Mouse (Mus musculus) cerebellum, adult 9-10 months (tissue): Measurements from ENCODE around the gene Afmid.
A peak's percentile ranks its signal among the peaks of the same experiment; 100 is the strongest.
"Not testable (repeated sequence)": the region's sequence is repeated elsewhere in the genome, so short reads cannot be mapped to it uniquely, and the experiment has no call there.

Experiments used
- DNase-seq: peaks from one replicate; pipeline ENCODE4 v3.0.0; 2022

Gene Afmid

DNA sequence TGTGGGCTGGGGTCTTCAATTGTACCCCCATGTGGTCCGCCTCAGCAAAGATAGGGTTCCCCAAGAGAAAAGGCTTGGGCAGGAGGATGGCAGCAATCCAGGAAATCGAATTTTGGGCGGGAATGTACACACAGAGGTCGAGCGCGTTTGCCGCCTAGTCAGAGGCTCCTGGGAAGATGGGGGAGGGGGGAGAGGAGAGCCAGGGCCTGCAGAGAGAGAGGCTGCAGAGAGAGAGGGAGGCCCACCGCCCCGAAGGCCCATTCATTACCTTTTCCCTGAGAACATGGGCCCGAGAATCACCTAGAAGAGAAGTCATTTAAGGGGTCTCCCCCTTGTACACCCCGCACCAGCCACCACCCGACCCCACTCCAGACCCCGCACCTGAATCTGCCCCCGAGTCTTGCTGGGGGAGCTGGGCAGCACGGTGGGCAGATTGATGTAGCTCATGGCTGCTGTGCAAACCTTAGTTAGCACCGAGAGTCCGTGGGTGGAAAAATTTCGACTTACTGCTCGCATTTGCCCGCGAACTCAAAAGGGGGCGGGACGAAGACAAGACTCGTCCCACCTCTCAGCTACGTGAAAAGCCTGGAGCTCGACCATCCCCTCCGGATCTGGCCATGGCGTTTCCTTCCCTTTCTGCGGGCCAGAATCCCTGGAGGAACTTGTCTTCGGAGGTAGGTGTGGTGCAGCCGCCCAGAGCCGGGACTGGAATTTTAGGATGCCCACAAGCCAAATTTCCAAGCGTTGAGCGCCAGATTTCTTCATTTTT lies at the start of gene Afmid, which contains the start of gene Tk1:
Gene Afmid, plus strand, starts transcription at position 592 of the 769 bp plus-strand sequence.
Gene Tk1, minus strand, starts transcription at position 760 of the 769 bp plus-strand sequence.
- no peak for DNase-seq

GRCm38 (mm10) chr11:117776085-117776792 lies 49.5 kb upstream of the Afmid start:
- no peak for DNase-seq

- DNase-seq = no peak
Observed at GRCm38 (mm10) chr11:117777111-117777510, 48.6 kb upstream of the Afmid start.

- DNase-seq = no peak
Observed at GRCm38 (mm10) chr11:117778031-117778430, 47.7 kb upstream of the Afmid start.

- no peak for DNase-seq
Observed at GRCm38 (mm10) chr11:117778851-117779433, 46.8 kb upstream of the Afmid start.

DNA sequence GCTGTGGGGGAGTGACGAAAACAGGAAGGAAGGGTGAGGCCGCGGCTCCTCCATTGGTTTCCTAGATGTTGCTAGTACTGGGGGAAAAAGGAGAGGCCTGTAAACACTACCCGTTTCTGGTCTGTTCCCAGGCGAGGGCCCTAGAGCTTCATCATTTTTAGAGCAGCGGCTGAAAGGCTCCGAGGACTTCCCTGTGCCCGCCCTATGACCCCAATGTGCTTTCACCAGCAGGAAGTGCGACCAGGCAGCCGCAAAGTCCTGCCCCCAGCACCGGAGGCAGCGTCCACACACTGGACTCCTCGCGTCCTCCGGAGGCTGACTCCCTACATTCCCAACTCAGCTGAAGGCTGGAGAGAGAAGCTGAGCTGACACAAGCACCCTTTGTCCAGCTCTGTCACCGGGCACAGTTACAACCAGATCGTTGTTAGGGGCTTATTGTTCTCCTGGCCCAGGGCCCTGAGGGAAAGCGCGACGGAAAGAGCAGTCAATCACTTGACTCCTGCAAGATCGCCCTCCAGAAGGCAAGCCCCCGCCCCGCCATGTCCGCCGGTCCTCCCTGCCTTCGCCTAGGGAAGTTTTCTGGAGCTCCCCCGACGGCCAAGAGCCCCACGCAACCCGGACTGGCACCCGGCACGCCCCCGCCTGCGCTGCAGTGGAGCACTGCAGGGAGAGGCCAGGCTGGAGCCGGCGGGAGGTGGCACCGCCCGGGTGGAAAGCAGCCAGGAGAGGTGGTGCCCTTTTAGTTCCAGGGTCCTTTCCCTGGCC lies 46.1 kb upstream of the Afmid start:
- DNase-seq = no peak

- DNase-seq = no peak
Observed at GRCm38 (mm10) chr11:117780199-117780515, 45.6 kb upstream of the Afmid start.

DNA sequence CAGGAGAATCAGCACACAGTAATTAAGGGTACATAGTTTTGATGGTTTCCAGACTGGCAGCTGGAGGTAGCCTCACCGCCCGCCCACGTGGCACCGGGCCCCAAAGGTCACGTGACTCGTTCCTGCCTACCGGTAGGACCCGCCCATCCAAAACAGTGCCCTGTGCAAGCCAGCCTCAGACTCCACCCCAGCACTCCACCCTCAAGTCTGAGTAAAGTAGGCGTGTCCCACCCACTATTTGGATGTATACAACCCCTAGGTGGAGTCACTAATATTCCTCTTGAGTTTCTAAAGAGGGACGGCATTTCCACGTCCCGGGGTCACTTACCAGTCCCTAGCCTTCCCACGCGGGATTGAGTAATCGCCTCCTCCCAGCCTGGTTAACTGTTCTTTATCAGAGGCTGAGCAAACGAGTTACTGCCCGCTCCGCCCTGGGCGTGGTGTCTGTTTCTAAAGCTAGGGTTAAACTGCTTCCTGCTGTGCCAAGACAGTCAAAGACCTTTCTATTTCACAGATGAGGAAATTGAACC lies 45.1 kb upstream of the Afmid start:
- DNase-seq = no peak

DNA sequence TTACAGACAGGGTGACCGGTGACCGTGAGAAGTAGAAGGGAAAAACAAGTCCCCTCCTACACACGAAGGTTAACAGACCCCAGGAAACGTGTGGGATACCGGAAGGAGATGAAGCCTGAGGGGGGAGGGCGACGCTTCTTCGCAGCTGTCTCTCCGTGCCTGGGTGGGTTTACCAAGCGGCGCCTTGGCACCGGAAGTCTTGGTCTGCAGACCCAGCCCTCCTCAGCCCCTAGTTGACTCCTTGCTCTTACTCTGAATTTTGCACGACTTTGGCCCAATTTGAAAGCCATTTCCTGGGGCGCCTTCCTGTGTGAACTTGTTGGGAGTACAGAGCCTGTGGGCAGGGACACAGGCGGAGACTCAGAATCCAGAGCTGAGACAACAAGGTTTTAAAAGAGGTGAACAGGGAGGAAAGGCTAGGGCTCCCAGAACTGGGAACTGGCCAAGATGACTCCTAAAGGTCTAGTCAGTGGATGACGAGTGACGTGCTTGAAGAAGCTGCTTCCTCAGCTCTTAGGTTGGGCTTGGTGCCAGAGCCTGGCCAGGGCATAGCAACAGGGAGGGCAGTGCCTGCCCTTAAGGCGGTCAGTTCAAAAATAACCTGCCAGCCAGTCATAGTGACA lies 44.4 kb upstream of the Afmid start:
- DNase-seq = no peak

DNA sequence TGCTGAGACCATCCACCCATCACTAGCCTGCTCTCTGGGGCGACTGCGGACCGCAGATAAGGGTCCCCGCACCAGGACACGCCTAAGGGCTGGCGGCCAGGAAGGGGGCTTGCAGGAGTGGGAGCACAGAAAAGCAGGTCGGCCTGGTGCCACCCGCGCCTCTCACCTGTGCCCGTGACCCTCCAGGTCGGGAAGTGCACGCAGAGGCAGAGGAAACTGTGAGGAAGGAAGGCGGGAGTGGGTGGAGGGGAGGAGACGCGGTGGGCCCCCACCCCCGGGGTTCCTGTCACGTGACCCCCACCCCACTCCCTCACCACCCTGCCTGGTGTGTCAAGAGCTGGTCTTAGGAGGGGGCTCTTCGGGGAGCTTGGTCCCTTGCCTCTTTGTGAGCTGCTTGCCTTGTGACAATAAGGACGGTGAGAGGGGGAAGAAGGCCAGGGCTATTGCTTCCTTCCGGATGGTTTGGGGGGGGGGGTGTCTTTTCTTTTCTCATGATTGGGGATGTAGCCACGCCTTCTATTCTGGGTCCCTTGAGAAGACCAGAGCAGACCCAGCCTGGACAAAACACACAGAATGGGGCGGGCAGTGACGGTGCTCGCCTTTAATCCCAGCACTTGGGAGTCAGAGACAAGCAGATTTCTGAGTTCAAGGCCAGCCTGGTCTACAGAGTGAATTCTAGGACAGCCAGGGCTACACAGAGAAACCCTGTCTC lies 43.6 kb upstream of the Afmid start, which contains the start of the genes Tmc8 and Tmc6:
Gene Tmc8, plus strand, starts transcription at position 84 of the 712 bp plus-strand sequence.
Gene Tmc6, minus strand, starts transcription at position 206 of the 712 bp plus-strand sequence.
- DNase-seq = no peak

GRCm38 (mm10) chr11:117782705-117783034 lies 43.1 kb upstream of the Afmid start:
- DNase-seq = no peak

DNA sequence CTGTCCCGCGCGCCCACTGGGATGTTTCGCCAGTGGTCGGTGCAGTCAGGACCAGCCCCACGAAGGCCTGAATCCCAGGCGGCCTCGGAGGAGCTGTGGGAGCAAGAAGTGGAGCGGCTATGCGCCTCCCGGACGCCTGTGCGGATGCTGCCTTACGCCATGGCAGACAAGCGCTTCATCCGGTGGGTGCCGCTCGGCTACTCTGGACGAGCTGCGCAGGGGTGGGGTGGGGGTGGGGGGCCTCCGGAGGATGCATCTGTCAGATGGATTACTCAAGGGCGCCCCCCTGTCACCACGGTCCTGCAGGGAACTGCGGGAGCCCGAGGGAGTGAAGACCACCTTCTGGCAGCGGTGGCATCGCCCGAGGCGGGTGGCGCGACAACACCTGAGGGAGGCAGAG lies 42.6 kb upstream of the Afmid start:
- no peak for DNase-seq

DNA sequence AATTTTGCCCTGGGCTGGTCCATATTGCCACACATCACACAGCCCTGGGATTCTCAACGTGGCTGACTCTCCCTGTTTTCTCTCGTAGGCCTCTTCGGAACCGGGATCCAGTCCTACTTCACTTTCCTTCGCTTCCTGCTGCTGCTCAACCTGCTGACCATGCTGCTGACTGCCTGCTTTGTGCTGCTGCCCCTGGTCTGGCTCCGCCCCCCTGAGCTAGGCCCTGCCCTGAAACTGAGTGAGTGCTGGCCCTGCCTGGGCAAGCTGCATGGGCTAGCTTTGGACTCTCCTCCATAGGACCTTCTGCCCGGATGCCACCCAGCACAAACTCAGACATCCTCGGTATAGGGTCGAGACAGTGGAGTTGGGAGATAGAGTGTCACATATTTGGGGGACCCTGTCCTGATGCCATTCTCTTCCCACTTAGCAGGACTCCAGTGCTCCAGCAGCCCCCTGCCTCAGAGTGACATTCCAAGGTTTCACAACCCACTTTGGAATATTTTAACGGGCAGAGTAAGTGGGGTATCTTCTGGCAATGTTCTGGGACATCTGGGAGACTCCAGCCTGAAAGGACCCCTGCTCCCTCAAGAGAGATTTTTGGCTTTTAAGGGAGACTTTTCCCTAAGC lies 41.9 kb upstream of the Afmid start:
- no peak for DNase-seq

DNA sequence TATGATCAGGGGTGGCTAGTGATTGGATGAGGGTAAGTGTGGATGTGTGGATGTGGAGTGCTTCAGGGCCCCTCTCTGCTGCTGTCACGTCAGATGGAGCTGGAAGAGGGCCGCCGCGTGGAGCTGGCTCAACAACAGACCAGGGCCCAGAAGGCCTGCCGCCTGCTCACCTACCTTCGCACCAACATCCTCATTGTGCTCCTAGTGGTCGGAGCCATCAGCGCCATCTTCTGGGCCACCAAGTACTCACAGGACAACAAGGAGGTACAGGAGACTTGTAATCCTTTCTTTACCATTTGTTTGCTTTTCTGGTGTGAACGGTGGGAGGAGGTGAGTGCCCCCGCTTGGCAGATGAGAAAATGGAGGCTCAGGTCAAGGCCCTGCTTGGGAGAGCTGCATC lies 39.4 kb upstream of the Afmid start:
- peak; percentile 76 for DNase-seq

DNA sequence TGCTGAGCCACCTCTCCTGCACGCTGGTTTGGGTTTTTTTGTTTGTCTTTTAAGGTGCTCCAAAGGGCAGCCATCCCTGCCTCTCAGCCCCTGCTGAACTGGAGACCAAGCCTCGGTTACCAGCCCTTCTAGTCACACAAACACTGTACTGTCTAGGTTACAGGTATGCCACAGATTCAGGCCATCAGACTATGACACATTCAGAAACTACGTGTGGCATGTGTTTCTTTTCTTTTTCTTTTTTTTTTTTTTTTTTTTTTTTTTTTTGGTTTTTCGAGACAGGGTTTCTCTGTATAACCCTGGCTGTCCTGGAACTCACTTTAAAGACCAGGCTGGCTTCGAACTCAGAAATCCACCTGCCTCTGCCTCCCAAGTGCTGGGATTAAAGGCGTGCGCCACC lies 37.2 kb upstream of the Afmid start:
- not testable (repeated sequence) for DNase-seq

- peak; percentile 45 for DNase-seq
Observed at GRCm38 (mm10) chr11:117790286-117790685, 35.4 kb upstream of the Afmid start.

DNA sequence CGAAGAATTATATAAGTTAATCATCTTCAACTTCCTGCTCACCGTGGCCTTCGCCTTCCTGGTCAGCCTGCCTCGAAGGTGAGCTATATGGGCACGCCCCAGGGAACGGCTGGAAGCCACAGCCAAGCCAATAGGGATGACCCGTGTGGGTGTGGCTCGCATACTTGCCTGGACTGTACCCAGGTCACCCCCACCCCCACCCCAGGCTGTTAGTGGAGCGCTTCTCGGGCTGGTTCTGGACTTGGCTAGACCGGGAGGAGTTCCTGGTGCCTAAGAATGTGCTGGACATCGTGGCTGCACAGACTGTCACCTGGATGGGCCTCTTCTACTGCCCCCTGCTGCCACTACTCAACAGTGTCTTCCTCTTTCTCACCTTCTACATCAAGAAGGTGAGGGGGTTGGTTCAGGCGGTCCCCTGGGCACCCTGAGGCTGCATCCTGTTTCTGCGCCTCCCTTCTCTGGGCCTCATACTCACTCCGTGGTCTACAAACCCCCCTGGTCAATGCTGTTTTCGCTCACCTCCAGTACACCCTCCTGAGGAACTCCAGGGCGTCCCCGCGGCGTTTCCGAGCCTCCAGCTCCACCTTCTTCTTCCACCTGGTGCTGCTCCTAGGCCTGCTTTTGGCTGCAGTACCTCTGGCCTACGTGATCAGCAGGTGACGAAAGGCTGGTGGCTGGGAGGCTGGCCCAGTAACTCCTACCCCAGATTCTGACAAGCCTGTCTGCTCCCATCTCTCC lies 34.9 kb upstream of the Afmid start:
- DNase-seq = no peak

GRCm38 (mm10) chr11:117791441-117791761 lies 34.3 kb upstream of the Afmid start:
- no peak for DNase-seq

- no peak for DNase-seq
Observed at GRCm38 (mm10) chr11:117792281-117792888, 33.3 kb upstream of the Afmid start.

DNA sequence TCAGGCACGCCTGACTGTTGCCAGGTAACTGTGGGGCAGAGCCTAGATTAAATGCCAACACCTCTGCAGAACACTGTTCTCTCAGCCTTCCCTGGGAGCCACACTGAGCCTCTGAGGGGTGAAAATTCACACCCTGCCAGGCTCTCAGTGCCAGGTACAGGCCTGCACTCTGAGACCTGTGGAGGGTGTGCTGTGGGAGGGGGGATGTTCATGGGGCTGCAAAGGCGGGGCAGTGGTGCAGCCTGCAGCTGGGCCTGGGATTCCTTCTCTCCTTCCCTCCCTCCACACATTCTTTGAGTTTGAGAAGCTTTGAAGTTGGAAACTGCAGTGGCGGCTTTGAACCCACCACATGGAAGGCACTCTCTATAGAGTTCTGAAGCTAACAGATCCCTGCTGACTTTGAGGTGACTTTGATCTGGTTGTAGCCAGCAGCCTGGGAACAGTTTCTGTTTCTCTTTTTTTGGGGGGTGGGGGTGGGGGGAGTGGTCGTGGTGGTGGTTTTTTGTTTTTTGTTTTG lies 31.6 kb upstream of the Afmid start:
- DNase-seq = no peak
